Mouse (Mus musculus) lung, embryonic 14.5 days (tissue): Measurements from ENCODE around the gene Dnah6. TPM values are rescaled to one million over a fixed set of nuclear protein-coding genes. Genes with fewer than 3 reads are reported as not detected.

Experiments
- ATAC-seq: fragments of 200-750 bp; cut with Nextera tagmentation; 2 replicates; pipeline ENCODE4 v1.8.0; 2017; ENCODE audit warnings: mild to moderate bottlenecking, moderate TSS enrichment, moderate library complexity; ENCODE audit not compliant: insufficient read depth
- DNase-seq: peaks from one replicate; pipeline ENCODE4 v3.0.0-alpha.2; 2015
- H3K27ac ChIP-seq: fragments of 300-500 bp; sonication (generic); 2 replicates; pipeline ENCODE4 v1.5.1; 2014; ENCODE audit warnings: low read depth, mild to moderate bottlenecking, moderate library complexity
- H3K27me3 ChIP-seq: fragments of 300-500 bp; sonication (generic); 2 replicates; pipeline ENCODE4 v1.6.1; 2014; ENCODE audit warnings: low read length, control low read depth; ENCODE audit not compliant: insufficient read depth
- H3K36me3 ChIP-seq: fragments of 300-500 bp; sonication (generic); 2 replicates; pipeline ENCODE4 v1.6.1; 2014; ENCODE audit warnings: control low read depth; ENCODE audit not compliant: insufficient read depth
- H3K4me1 ChIP-seq: fragments of 300-500 bp; sonication (generic); 2 replicates; pipeline ENCODE4 v1.6.1; 2014; ENCODE audit warnings: antibody characterized with exemption, control low read depth; ENCODE audit not compliant: insufficient read depth
- H3K4me2 ChIP-seq: fragments of 300-500 bp; sonication (generic); 2 replicates; pipeline ENCODE4 v1.6.1; 2014; ENCODE audit warnings: mild to moderate bottlenecking
- H3K4me3 ChIP-seq: fragments of 300-500 bp; sonication (generic); 2 replicates; pipeline ENCODE4 v1.5.1; 2014; ENCODE audit warnings: low read depth, low read length
- H3K9ac ChIP-seq: fragments of 300-500 bp; sonication (generic); 2 replicates; pipeline ENCODE4 v1.6.1; 2014
- H3K9me3 ChIP-seq: fragments of 300-500 bp; sonication (generic); 2 replicates; pipeline ENCODE4 v1.6.1; 2016; ENCODE audit warnings: low read depth, low read length, control low read depth
- CTCF ChIP-seq: IDR thresholded peaks from 2 replicates; pipeline ENCODE4 v1.5.1; 2016; ENCODE audit warnings: antibody characterized with exemption, low read depth
- WGBS: fragments of 180-500 bp; shearing (Covaris S2); extraction: QIAGEN DNeasy Blood & Tissue Kit; methylation state at CpG from one replicate; pipeline ENCODE4 v1.1.7; 2014; 5-methylcytosine and 5-hydroxymethylcytosine counted together
- polyA plus RNA-seq: library from polyadenylated mRNA; unstranded; fragments of >200 nt; fragmentation: Nextera tagmentation; extraction: Ambion mirVana; gene quantifications from 2 replicates; pipeline ENCODE4 v1.2.1, GENCODE M21; 2014

Dnah6 gene
- polyA plus RNA-seq, 1 experiment from 2014 or later = 0.14 TPM

GRCm38 (mm10) chr6:72971074-72971473, 250.4 kb downstream of the Dnah6 start:
- TF ChIP-seq CTCF = no peak
- no peak for DNase-seq
- H3K27me3 ChIP-seq = no peaks in the 10 kb centered on the region
- H3K4me3 ChIP-seq = no peak overlapping the region
- no peaks in the 10 kb centered on the region for H3K4me1 ChIP-seq
- no peak overlapping the region for H3K27ac ChIP-seq
- H3K9ac ChIP-seq = no peak overlapping the region
- no peaks in the 10 kb centered on the region for H3K36me3 ChIP-seq
- WGBS = 75% methylated on average over 3 of the region's 3 CpGs
- ATAC-seq = no peak
- no peaks in the 10 kb centered on the region for H3K9me3 ChIP-seq
- no peak overlapping the region for H3K4me2 ChIP-seq

- H3K36me3 ChIP-seq = no peaks in the 10 kb centered on the region
- no peak overlapping the region for H3K4me2 ChIP-seq
- no peak overlapping the region for H3K9ac ChIP-seq
- DNase-seq (no peak), ATAC-seq (no peak)
- WGBS = 80% methylated on average over 3 of the region's 3 CpGs
- no peak overlapping the region for H3K27ac ChIP-seq
- no peaks in the 10 kb centered on the region for H3K27me3 ChIP-seq
- H3K4me1 ChIP-seq = no peaks in the 10 kb centered on the region
- H3K4me3 ChIP-seq = no peak overlapping the region
- no peak for TF ChIP-seq CTCF
- H3K9me3 ChIP-seq = no peaks in the 10 kb centered on the region
These were observed 251.7 kb downstream of the Dnah6 start for GRCm38 (mm10) chr6:72969787-72970186.

Other genes with a start within 250 kb of the Dnah6 start
- 164 and 166 TPM in 2 replicates for gene Suclg1, start 26.7 kb upstream of the Dnah6 start, polyA plus RNA-seq
- not detected in 2 replicates for gene 4931417E11Rik, start 248.0 kb upstream of the Dnah6 start, polyA plus RNA-seq